In genomic region chr12:17175124-17175523, GRCm38 (mm10) we compare ENCODE assay signal across 9 mouse cellular contexts. TPM values are rescaled to one million over a fixed set of nuclear protein-coding genes. Genes with fewer than 3 reads are reported as not detected.
DNase-seq lines count a peak whose midpoint lies in the region; ATAC-seq lines count a peak whose summit lies in the region.
"Had no signal": no experiment of that assay in that cellular context is flagged by ENCODE, and none has a peak within 500 bp of the region (broad histone marks: within the 10 kb centered on the region; RNA-seq: fewer than 3 reads in every experiment).

No protein-coding gene starts in this region.

- no peak overlapping the region for H3K9ac ChIP-seq in kidney, embryonic 14.5 days (ENCODE audit: low read depth, low read length)
- no peak overlapping the region for H3K9ac ChIP-seq in embryonic facial prominence, embryonic 15.5 days
- no peak overlapping the region for H3K9ac ChIP-seq in intestine, embryonic 15.5 days
- H3K9ac ChIP-seq in neural tube, embryonic 13.5 days: peak overlapping the region; percentile 78; the same call in 1 of the 2 replicates

- peaks cover 25% of the 10 kb centered on the region for H3K27me3 ChIP-seq in kidney, embryonic 14.5 days (ENCODE audit: control insufficient read depth, insufficient read depth, low read length)
- H3K27me3 ChIP-seq in embryonic facial prominence, embryonic 15.5 days: peaks cover 30% of the 10 kb centered on the region
- peaks cover 36% of the 10 kb centered on the region for H3K27me3 ChIP-seq in intestine, embryonic 15.5 days (replicated peaks)
- H3K27me3 ChIP-seq in neural tube, embryonic 13.5 days: peaks cover 31% of the 10 kb centered on the region
- H3K27me3 ChIP-seq: CH12.LX had no signal

- DNase-seq in kidney, postnatal 4 days: no peak
- no peak for DNase-seq in cerebellum, adult 9-11 months
- DNase-seq in cerebellum, adult 11-12 months: no peak
- DNase-seq in ovary, postnatal 14 days (ENCODE audit: low spot score): no peak

- H3K9me3 ChIP-seq in kidney, embryonic 14.5 days (ENCODE audit: control insufficient read depth, low read length): no peaks in the 10 kb centered on the region
- no peaks in the 10 kb centered on the region for H3K9me3 ChIP-seq in embryonic facial prominence, embryonic 15.5 days (replicated peaks)
- H3K9me3 ChIP-seq in intestine, embryonic 15.5 days: no peaks in the 10 kb centered on the region
- H3K9me3 ChIP-seq in neural tube, embryonic 13.5 days: no peaks in the 10 kb centered on the region

- no peak overlapping the region; the same call in 1 of the 2 replicates for H3K4me3 ChIP-seq in kidney, embryonic 14.5 days (ENCODE audit: low read length)
- peak overlapping the region; percentile 48 for H3K4me3 ChIP-seq in embryonic facial prominence, embryonic 15.5 days (replicated peaks)
- H3K4me3 ChIP-seq in intestine, embryonic 15.5 days (replicated peaks): peak overlapping the region; percentile 47; the same call in 1 of the 2 replicates
- H3K4me3 ChIP-seq in neural tube, embryonic 13.5 days: peak overlapping the region; percentile 52

- H3K27ac ChIP-seq in kidney, embryonic 14.5 days (ENCODE audit: low read depth, low read length): no peak overlapping the region
- no peak overlapping the region for H3K27ac ChIP-seq in embryonic facial prominence, embryonic 15.5 days (replicated peaks)
- no peak overlapping the region for H3K27ac ChIP-seq in intestine, embryonic 15.5 days
- H3K27ac ChIP-seq in neural tube, embryonic 13.5 days (replicated peaks): no peak overlapping the region

- H3K36me3 ChIP-seq in kidney, embryonic 14.5 days (ENCODE audit: control insufficient read depth, insufficient read depth, low read length): no peaks in the 10 kb centered on the region
- H3K36me3 ChIP-seq in embryonic facial prominence, embryonic 15.5 days: no peaks in the 10 kb centered on the region
- no peaks in the 10 kb centered on the region for H3K36me3 ChIP-seq in intestine, embryonic 15.5 days
- no peaks in the 10 kb centered on the region for H3K36me3 ChIP-seq in neural tube, embryonic 13.5 days

- no peak for ATAC-seq in kidney, embryonic 14.5 days (ENCODE audit: low FRiP score, low TSS enrichment)
- ATAC-seq in embryonic facial prominence, embryonic 15.5 days (ENCODE audit: insufficient number of reproducible peaks, low FRiP score, low TSS enrichment, low read depth): no peak
- ATAC-seq in intestine, embryonic 15.5 days: no peak
- no peak for ATAC-seq in neural tube, embryonic 13.5 days (ENCODE audit: low read depth)

- H3K4me1 ChIP-seq in kidney, embryonic 14.5 days (ENCODE audit: control insufficient read depth, insufficient read depth, low read length): 0 out of 2 replicates have a peak, but pooled peaks cover 3% of the 10 kb centered on the region
- peaks cover 18% of the 10 kb centered on the region for H3K4me1 ChIP-seq in embryonic facial prominence, embryonic 15.5 days
- peaks cover 12% of the 10 kb centered on the region for H3K4me1 ChIP-seq in intestine, embryonic 15.5 days (replicated peaks)
- peaks cover 22% of the 10 kb centered on the region for H3K4me1 ChIP-seq in neural tube, embryonic 13.5 days (replicated peaks)

- peak overlapping the region; percentile 95; the same call in 1 of the 2 replicates for H3K4me2 ChIP-seq in kidney, embryonic 14.5 days (replicated peaks; ENCODE audit: low read depth, low read length)
- peak overlapping the region; percentile 98 for H3K4me2 ChIP-seq in embryonic facial prominence, embryonic 15.5 days (replicated peaks)
- H3K4me2 ChIP-seq in intestine, embryonic 15.5 days (replicated peaks): peak overlapping the region; percentile 99
- H3K4me2 ChIP-seq in neural tube, embryonic 13.5 days: peak overlapping the region; percentile 89

- WGBS in kidney, embryonic 14.5 days: 72% methylated on average over 20 of the region's 20 CpGs
- WGBS in embryonic facial prominence, embryonic 15.5 days: 79% methylated on average over 20 of the region's 20 CpGs
- 65% methylated on average over 20 of the region's 20 CpGs for WGBS in intestine, embryonic 15.5 days
- WGBS in neural tube, embryonic 13.5 days: 74% methylated on average over 20 of the region's 20 CpGs

RNA-seq across cellular contexts. Expression of gene Kcnf1, which starts 1.6 kb away (rescaled TPM):
- polyA plus RNA-seq in kidney, embryonic 14.5 days (2014; fragmentation: Nextera tagmentation; extraction: Ambion mirVana): 0.13 and 0.30 TPM in 2 replicates
- polyA plus RNA-seq in embryonic facial prominence, embryonic 15.5 days (2015; fragmentation: Nextera tagmentation; extraction: Ambion mirVana): 0.92 and 0.94 TPM in 2 replicates
- polyA plus RNA-seq in intestine, embryonic 15.5 days (2015; fragmentation: Nextera tagmentation; extraction: Ambion mirVana): 0.45 and 0.57 TPM in 2 replicates
- polyA plus RNA-seq in neural tube, embryonic 13.5 days (2015; fragmentation: Nextera tagmentation; extraction: Ambion mirVana): 1.4 and 1.8 TPM in 2 replicates
